8 mouse cellular contexts compared by ENCODE assay signal in the genomic region with DNA sequence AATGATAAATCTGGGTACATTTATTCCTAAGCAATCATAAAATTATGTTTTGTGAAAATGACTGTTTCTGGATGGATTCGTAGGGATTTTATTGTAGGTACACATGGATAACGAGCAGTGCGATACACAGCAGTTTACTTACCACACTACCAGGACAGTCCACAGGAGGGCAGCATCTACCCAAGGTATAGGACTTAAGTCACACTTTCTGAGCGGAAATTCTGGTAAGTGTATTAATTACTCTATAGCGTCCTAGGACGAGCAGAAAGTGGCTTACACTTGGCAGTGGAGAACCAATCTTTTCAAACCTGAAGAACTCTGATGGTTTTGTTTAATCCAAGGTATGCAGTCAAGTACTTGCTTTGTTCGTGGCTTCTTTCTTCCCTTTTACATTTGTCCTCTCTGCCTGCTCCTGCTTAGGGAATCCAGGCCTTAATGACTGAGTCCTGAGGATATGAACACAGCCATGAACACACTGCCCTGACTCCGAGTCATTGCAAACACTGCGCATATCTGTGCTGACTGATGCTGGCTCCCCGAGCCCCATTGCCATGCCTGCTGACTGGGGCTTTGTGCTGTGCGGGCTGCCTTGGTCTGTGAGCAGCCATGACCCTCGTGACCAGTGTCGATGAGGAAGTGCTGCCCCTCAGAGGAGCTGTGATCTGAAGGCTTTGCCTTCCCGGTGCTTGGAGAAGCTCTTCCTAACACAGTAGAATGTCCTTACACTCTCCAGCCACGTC.
DNase-seq lines count a peak whose midpoint lies in the region; ATAC-seq and TF ChIP-seq lines count a peak whose summit lies in the region.

No protein-coding gene starts in this region.

- peak overlapping the region; percentile 48 to 62 (median 61) for H3K4me3 ChIP-seq in CH12.LX (replicated peaks in 1 of 3; ENCODE audit: low read depth in 2 of 3, low read length in 2 of 3, poor library complexity in 1 of 3)
- peak overlapping the region; percentile 9; the same call in 1 of the 2 replicates for H3K4me3 ChIP-seq in forebrain, embryonic 10.5 days
- H3K4me3 ChIP-seq in heart, embryonic 15.5 days: peak overlapping the region; percentile 34
- H3K4me3 ChIP-seq in liver, embryonic 12.5 days: peak overlapping the region; percentile 16; the same call in 1 of the 2 replicates
- H3K4me3 ChIP-seq in stomach, embryonic 14.5 days (ENCODE audit: low read depth, low read length): no peak overlapping the region

- 22% methylated on average over 15 of the region's 15 CpGs for WGBS in forebrain, embryonic 10.5 days
- WGBS in heart, embryonic 15.5 days: 16% methylated on average over 15 of the region's 15 CpGs
- 11% methylated on average over 15 of the region's 15 CpGs for WGBS in liver, embryonic 12.5 days (ENCODE audit: insufficient replicate concordance)
- 27% methylated on average over 15 of the region's 15 CpGs for WGBS in stomach, embryonic 14.5 days

- peaks cover 0 to 7% of the 10 kb centered on the region in 2 experiments for H3K36me3 ChIP-seq in CH12.LX (replicated peaks in 1 of 2; ENCODE audit: control insufficient read depth in 1 of 2, insufficient read depth in 1 of 2, low read length in 1 of 2)
- no peaks in the 10 kb centered on the region for H3K36me3 ChIP-seq in forebrain, embryonic 10.5 days (replicated peaks)
- H3K36me3 ChIP-seq in heart, embryonic 15.5 days: no peaks in the 10 kb centered on the region
- H3K36me3 ChIP-seq in liver, embryonic 12.5 days: no peaks in the 10 kb centered on the region
- no peaks in the 10 kb centered on the region for H3K36me3 ChIP-seq in stomach, embryonic 14.5 days (ENCODE audit: control insufficient read depth, insufficient read depth, low read length)

- no peaks in the 10 kb centered on the region for H3K27me3 ChIP-seq in CH12.LX (replicated peaks)
- H3K27me3 ChIP-seq in forebrain, embryonic 10.5 days (ENCODE audit: poor library complexity, severe bottlenecking): peaks cover 7% of the 10 kb centered on the region; the same call in 1 of the 2 replicates
- no peaks in the 10 kb centered on the region for H3K27me3 ChIP-seq in heart, embryonic 15.5 days
- H3K27me3 ChIP-seq in liver, embryonic 12.5 days (replicated peaks): no peaks in the 10 kb centered on the region
- H3K27me3 ChIP-seq in stomach, embryonic 14.5 days (ENCODE audit: control insufficient read depth, insufficient read depth, low read length): no peaks in the 10 kb centered on the region

- no peak for TF ChIP-seq EP300 in CH12.LX (IDR thresholded peaks at IDR 0.05; ENCODE audit: low read length)

- peak; percentile 83 to 87 for TF ChIP-seq CTCF in CH12.LX (conservative IDR thresholded peaks at IDR 0.05 in 1 of 2, IDR thresholded peaks at IDR 0.05 in 1 of 2; ENCODE audit: low read depth in 2 of 2, low read length in 2 of 2)

- peak; percentile 39; the same call in 1 of the 2 replicates for TF ChIP-seq POLR2A in CH12.LX (IDR thresholded peaks at IDR 0.05; ENCODE audit: low read depth, low read length)

- peaks cover 9 to 23% of the 10 kb centered on the region in 2 experiments for H3K4me1 ChIP-seq in CH12.LX (ENCODE audit: control insufficient read depth in 1 of 2, insufficient read depth in 2 of 2)
- peaks cover 15% of the 10 kb centered on the region for H3K4me1 ChIP-seq in forebrain, embryonic 10.5 days
- peaks cover 3% of the 10 kb centered on the region; the same call in 1 of the 2 replicates for H3K4me1 ChIP-seq in heart, embryonic 15.5 days (replicated peaks)
- peaks cover 28% of the 10 kb centered on the region for H3K4me1 ChIP-seq in liver, embryonic 12.5 days
- peaks cover 4% of the 10 kb centered on the region; the same call in 1 of the 2 replicates for H3K4me1 ChIP-seq in stomach, embryonic 14.5 days (ENCODE audit: control insufficient read depth, insufficient read depth, low read length)

- H3K9ac ChIP-seq in CH12.LX (ENCODE audit: insufficient read depth, low read depth): peak overlapping the region; percentile 38
- peak overlapping the region; percentile 44 for H3K9ac ChIP-seq in heart, embryonic 15.5 days
- H3K9ac ChIP-seq in liver, embryonic 12.5 days: no peak overlapping the region
- no peak overlapping the region; the same call in 1 of the 2 replicates for H3K9ac ChIP-seq in stomach, embryonic 14.5 days (replicated peaks; ENCODE audit: low read depth, low read length)

- in situ Hi-C loops in CH12.LX (cut with MboI; ENCODE audit: low pct_ligation_motif_present, low pct_unique_long_range_greater_than_20kb, low sequenced_read_pairs): loop anchor here (25.0 kb wide), 2 partner anchors 318 to 1093 kb away; no protein-coding TSS in a partner anchor

- peak; percentile 96 for DNase-seq in CH12.LX (ENCODE audit: extremely low read depth)
- peak; percentile 83 for DNase-seq in c-Kit-positive CD71-positive TER-119-negative erythroid progenitor cells, embryonic 14.5 days (ENCODE audit: low read depth)
- peak; percentile 84 for DNase-seq in forebrain, embryonic 10.5 days (ENCODE audit: extremely low spot score, low spot score)
- peak; percentile 90 for DNase-seq in kidney, postnatal 14 days
- DNase-seq in naive thymus-derived CD4-positive, alpha-beta T cell, adult 2 months (ENCODE audit: low read depth): peak; percentile 85

- H3K27ac ChIP-seq in CH12.LX (ENCODE audit: insufficient read depth, low read depth): peak overlapping the region; percentile 70
- peak overlapping the region; percentile 84 for H3K27ac ChIP-seq in forebrain, embryonic 10.5 days
- peak overlapping the region; percentile 43 for H3K27ac ChIP-seq in heart, embryonic 15.5 days
- peak overlapping the region; percentile 22; the same call in 1 of the 2 replicates for H3K27ac ChIP-seq in liver, embryonic 12.5 days
- 0 out of 2 replicates have a peak overlapping the region, but pooled peaks have one; percentile 52 for H3K27ac ChIP-seq in stomach, embryonic 14.5 days (ENCODE audit: low read length)

- peak overlapping the region; percentile 39; the same call in 1 of the 2 replicates for H3K4me2 ChIP-seq in CH12.LX (ENCODE audit: insufficient read depth, low read depth, poor library complexity, severe bottlenecking)
- H3K4me2 ChIP-seq in heart, embryonic 15.5 days: peak overlapping the region; percentile 58
- H3K4me2 ChIP-seq in liver, embryonic 12.5 days: peak overlapping the region; percentile 54
- peak overlapping the region; percentile 19 for H3K4me2 ChIP-seq in stomach, embryonic 14.5 days (replicated peaks; ENCODE audit: low read depth, low read length)

- no peaks in the 10 kb centered on the region for H3K9me3 ChIP-seq in CH12.LX (replicated peaks; ENCODE audit: low read length)
- no peaks in the 10 kb centered on the region for H3K9me3 ChIP-seq in forebrain, embryonic 10.5 days
- H3K9me3 ChIP-seq in heart, embryonic 15.5 days (replicated peaks): no peaks in the 10 kb centered on the region
- H3K9me3 ChIP-seq in liver, embryonic 12.5 days (replicated peaks): no peaks in the 10 kb centered on the region
- H3K9me3 ChIP-seq in stomach, embryonic 14.5 days (ENCODE audit: control insufficient read depth, low read depth, low read length): no peaks in the 10 kb centered on the region

- ATAC-seq in heart, embryonic 15.5 days (replicated peaks; ENCODE audit: insufficient number of reproducible peaks, insufficient read depth, low FRiP score, low read depth): peak; percentile 79
- peak; percentile 59 for ATAC-seq in liver, embryonic 12.5 days
- ATAC-seq in stomach, embryonic 14.5 days (ENCODE audit: insufficient number of reproducible peaks, insufficient read depth, low FRiP score, low read depth): peak; percentile 81

- no peaks in the 10 kb centered on the region for H3K79me2 ChIP-seq in CH12.LX (replicated peaks; ENCODE audit: control insufficient read depth, extremely low read depth, insufficient read depth, poor library complexity, severe bottlenecking)

- TF ChIP-seq RAD21 in CH12.LX (IDR thresholded peaks at IDR 0.05; ENCODE audit: low read depth, low read length): peak; percentile 93

- dilution Hi-C loops in CH12.LX (cut with MboI; ENCODE audit: extremely low pct_ligation_motif_present, extremely low pct_unique_long_range_greater_than_20kb, low sequenced_read_pairs): no loop called here

TF ChIP-seq in CH12.LX, 34 proteins besides CTCF, POLR2A, EP300 and RAD21 (continues in another document):
- TF ChIP-seq ELF1 (IDR thresholded peaks at IDR 0.05; ENCODE audit: low read depth, low read length) (peak; percentile 68), MXI1 (IDR thresholded peaks at IDR 0.05; ENCODE audit: low read depth, low read length) (no peak; the same call in 1 of the 2 replicates), ZNF384 (IDR thresholded peaks at IDR 0.05; ENCODE audit: low read depth, low read length) (no peak; the same call in 1 of the 2 replicates), ETS1 (conservative IDR thresholded peaks at IDR 0.05; ENCODE audit: low read depth, low read length) (no peak), JUND (conservative IDR thresholded peaks at IDR 0.05; ENCODE audit: low read depth, low read length) (no peak), UBTF (IDR thresholded peaks at IDR 0.05; ENCODE audit: low read depth, low read length) (no peak), KAT2A (IDR thresholded peaks at IDR 0.05; ENCODE audit: insufficient replicate concordance, low read length) (no peak), SMC3 (IDR thresholded peaks at IDR 0.05; ENCODE audit: low read depth, low read length) (peak; percentile 64), NELFE (IDR thresholded peaks at IDR 0.05; ENCODE audit: low read depth, low read length) (no peak), POLR2AphosphoS2 (IDR thresholded peaks at IDR 0.05; ENCODE audit: low read depth, low read length) (no peak), BHLHE40 (IDR thresholded peaks at IDR 0.05; ENCODE audit: low read depth, low read length) (no peak), E2F4 (IDR thresholded peaks at IDR 0.05; ENCODE audit: insufficient replicate concordance, low read depth, low read length) (no peak), USF1 (IDR thresholded peaks at IDR 0.05; ENCODE audit: low read depth, low read length) (peak; percentile 34; the same call in 1 of the 2 replicates), CHD2 (IDR thresholded peaks at IDR 0.05; ENCODE audit: low read length) (no peak), RCOR1 (conservative IDR thresholded peaks at IDR 0.05; ENCODE audit: low read depth, low read length) (no peak), USF2 (conservative IDR thresholded peaks at IDR 0.05; ENCODE audit: low read depth, low read length) (0 out of 2 replicates have a peak, but pooled peaks have one; percentile 20), NRF1 (IDR thresholded peaks at IDR 0.05; ENCODE audit: low read depth, low read length) (no peak), MAX (IDR thresholded peaks at IDR 0.05; ENCODE audit: low read length) (no peak), TCF12 (IDR thresholded peaks at IDR 0.05; ENCODE audit: low read depth, low read length) (peak; percentile 7; the same call in 1 of the 2 replicates), SIN3A (IDR thresholded peaks at IDR 0.05; ENCODE audit: low read length) (no peak), MYC (IDR thresholded peaks at IDR 0.05; ENCODE audit: low read depth, low read length) (peak; percentile 86), TBP (conservative IDR thresholded peaks at IDR 0.05; ENCODE audit: low read depth, low read length) (no peak; the same call in 1 of the 2 replicates), PAX5 (IDR thresholded peaks at IDR 0.05; ENCODE audit: low read length) (no peak)

Comparison
In these comparisons a context has a peak if more than half of its experiments do, and no peak if none do; other contexts are left out.
1. H3K27ac ChIP-seq: peak in every context shown above with its lines; median percentile 84 in forebrain, embryonic 10.5 days; 70 in CH12.LX; 52 in stomach, embryonic 14.5 days; 43 in heart, embryonic 15.5 days; 22 in liver, embryonic 12.5 days.
2. H3K9ac ChIP-seq: peak in CH12.LX (single experiment) and heart, embryonic 15.5 days (single experiment); none in liver, embryonic 12.5 days (single experiment) and stomach, embryonic 14.5 days (single experiment).
3. Peak in every context shown above with its lines, with median percentiles within 50 percentile points of each other: DNase-seq, H3K4me2 ChIP-seq and ATAC-seq.